Mouse (Mus musculus): ENCODE results near the gene Cacna1g. TPM values are rescaled to one million over a fixed set of nuclear protein-coding genes. Genes with fewer than 3 reads are reported as not detected.

Cacna1g gene
- polyA plus RNA-seq, 1 experiment from 2014 or later: 8.5 TPM

- no peak for ATAC-seq (replicated peaks; ENCODE audit: low FRiP score)
- Histone ChIP-seq H3K4me3 (replicated peaks) (no peak overlapping the region), H3K4me1 (peaks cover 52% of the 10 kb centered on the region), H3K27me3 (peaks cover 5% of the 10 kb centered on the region; the same call in 1 of the 2 replicates), H3K4me2 (no peak overlapping the region), H3K27ac (no peak overlapping the region), H3K36me3 (peaks cover 16% of the 10 kb centered on the region), H3K9ac (no peak overlapping the region), H3K9me3 (replicated peaks) (no peaks in the 10 kb centered on the region)
- WGBS: 83% methylated on average over 6 of the region's 6 CpGs
Observed at GRCm38 (mm10) chr11:94440421-94440820, 33.6 kb downstream of the Cacna1g start.

DNA sequence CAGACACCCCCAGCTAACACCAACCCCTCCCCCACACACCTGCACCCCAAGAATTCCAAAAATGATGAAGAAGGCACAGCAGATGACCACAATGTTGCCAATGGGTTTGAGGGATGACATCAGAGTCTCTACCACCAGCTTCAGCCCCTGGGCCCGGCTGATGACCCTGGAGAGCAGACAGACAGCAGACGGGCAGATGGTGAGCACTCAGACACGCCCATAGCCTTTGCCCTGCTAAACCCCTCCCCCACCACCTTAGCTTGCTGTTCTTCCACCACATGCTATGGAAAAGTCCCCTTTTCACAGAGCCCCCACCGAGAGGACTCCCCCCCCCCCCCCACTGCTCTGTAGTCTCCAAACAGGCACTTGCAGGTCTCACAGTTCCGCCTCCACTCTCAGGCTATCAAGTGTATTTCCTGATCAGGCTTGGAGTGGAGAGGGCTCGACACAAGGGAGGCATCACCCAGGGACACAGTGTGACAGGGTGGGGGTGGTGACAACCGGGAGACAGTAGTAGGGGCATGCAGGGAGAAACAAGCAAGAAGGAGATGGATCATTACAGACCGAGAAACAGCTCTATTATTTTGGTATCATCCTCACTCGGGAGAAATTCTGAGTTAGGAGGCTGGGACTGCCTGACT, 44.9 kb downstream of the Cacna1g start:
- Histone ChIP-seq H3K4me2 (peak overlapping the region; percentile 24; the same call in 1 of the 2 replicates), H3K4me3 (replicated peaks) (no peak overlapping the region), H3K4me1 (peaks cover 52% of the 10 kb centered on the region), H3K27me3 (peaks cover 16% of the 10 kb centered on the region), H3K9ac (no peak overlapping the region), H3K27ac (peak overlapping the region; percentile 89), H3K36me3 (peaks cover 22% of the 10 kb centered on the region), H3K9me3 (replicated peaks) (no peaks in the 10 kb centered on the region)
- WGBS: 28% methylated on average over 9 of the region's 9 CpGs
- peak; percentile 16 for ATAC-seq (replicated peaks; ENCODE audit: low FRiP score)

DNA sequence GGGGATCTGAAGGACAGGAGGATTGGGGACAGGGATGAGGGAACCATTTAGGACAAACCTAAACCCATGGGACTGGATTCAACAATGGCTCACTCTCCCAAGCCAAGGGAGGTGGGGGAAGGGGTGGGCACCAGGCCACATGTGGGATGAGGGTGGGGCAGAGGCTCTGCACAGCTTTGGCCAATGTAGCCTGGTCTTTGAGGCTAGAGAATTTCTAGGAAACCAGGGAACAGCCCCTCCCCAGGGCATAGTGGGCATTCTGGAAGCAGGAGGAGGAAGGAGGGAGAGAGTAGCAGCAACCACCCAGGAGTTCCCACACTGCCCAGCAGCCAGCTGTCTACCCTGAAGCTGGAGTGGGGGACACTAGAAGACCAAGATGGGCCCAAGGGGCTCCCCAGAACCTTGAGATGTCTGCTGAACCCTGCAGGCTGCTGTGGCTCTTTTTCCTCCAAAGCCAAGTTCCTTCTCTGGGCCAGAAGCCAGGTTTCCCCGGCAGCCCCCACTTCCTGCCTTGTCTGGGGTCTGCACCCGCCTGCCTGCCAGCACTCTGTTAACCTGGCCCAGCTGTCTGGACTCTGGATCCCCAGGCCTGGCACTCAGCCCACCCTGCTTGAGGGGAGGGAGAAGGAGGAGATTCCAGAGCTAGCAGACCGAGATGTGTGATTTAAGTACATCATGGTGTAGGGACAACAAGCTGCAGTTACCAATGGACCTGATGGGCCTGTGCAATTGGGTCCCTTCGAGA, 45.7 kb downstream of the Cacna1g start:
- H3K9me3 ChIP-seq (replicated peaks): no peaks in the 10 kb centered on the region
- peaks cover 57% of the 10 kb centered on the region for H3K4me1 ChIP-seq
- no peak overlapping the region for H3K9ac ChIP-seq
- H3K27me3 ChIP-seq: peaks cover 8% of the 10 kb centered on the region
- H3K4me2 ChIP-seq: peak overlapping the region; percentile 24; the same call in 1 of the 2 replicates
- WGBS: 2% methylated on average over 4 of the region's 4 CpGs
- peak; percentile 89 for ATAC-seq (replicated peaks; ENCODE audit: low FRiP score)
- H3K4me3 ChIP-seq (replicated peaks): no peak overlapping the region
- peaks cover 25% of the 10 kb centered on the region for H3K36me3 ChIP-seq
- peak overlapping the region; percentile 89 for H3K27ac ChIP-seq

DNA sequence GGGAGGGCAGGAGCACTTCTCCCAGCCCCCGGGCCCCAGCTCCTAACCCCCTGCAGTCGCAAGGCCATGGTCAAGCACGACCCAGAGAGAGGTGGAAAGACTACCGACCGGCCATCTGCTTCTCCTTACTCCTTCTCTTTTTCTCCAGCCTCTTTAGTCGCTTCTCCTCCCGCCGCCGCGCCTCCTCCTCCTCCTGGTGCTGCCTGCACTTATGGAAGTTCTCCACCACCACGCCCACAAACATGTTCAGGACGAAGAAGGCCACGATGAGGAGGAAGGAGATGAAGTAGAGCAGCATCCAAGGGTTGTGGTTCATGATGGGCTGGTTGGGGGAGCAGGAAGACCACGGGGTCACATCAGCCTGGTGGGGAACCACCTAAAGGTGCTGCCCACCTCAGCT, 48.3 kb downstream of the Cacna1g start:
- WGBS: 61% methylated on average over 14 of the region's 14 CpGs
- H3K9me3 ChIP-seq (replicated peaks): no peaks in the 10 kb centered on the region
- H3K4me1 ChIP-seq: peaks cover 74% of the 10 kb centered on the region
- H3K9ac ChIP-seq: no peak overlapping the region
- no peak overlapping the region for H3K27ac ChIP-seq
- no peak overlapping the region for H3K4me3 ChIP-seq (replicated peaks)
- H3K4me2 ChIP-seq: no peak overlapping the region
- H3K36me3 ChIP-seq: peaks cover 13% of the 10 kb centered on the region; the same call in 1 of the 2 replicates
- no peaks in the 10 kb centered on the region for H3K27me3 ChIP-seq
- ATAC-seq (replicated peaks; ENCODE audit: low FRiP score): no peak

DNA sequence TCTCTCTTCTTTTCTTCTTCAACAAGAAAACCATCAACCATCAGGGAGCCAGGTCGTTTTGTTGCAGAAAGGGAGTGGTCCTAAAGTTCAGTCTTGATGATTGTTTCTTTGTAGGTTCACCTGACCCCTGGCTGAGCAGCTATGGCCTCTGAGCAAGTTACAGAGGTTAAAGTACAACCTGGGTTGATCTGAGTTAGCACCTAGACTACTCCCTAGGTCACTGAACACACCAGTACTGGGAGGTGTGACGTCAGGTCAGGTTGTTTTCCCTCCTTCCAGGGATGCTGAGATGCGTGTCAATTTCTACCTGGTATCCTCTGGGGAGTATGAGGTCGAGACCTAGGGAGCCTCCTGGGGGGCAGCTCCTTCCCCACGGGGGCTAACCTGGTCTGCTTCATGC, 48.8 kb downstream of the Cacna1g start:
- H3K9me3 ChIP-seq (replicated peaks): no peaks in the 10 kb centered on the region
- no peak overlapping the region for H3K4me3 ChIP-seq (replicated peaks)
- H3K27me3 ChIP-seq: no peaks in the 10 kb centered on the region
- H3K27ac ChIP-seq: no peak overlapping the region
- peaks cover 13% of the 10 kb centered on the region; the same call in 1 of the 2 replicates for H3K36me3 ChIP-seq
- whole genome bisulfite sequencing: 39% methylated on average over 5 of the region's 5 CpGs
- H3K9ac ChIP-seq: no peak overlapping the region
- no peak overlapping the region for H3K4me2 ChIP-seq
- peaks cover 78% of the 10 kb centered on the region for H3K4me1 ChIP-seq
- no peak for ATAC-seq (replicated peaks; ENCODE audit: low FRiP score)

DNA sequence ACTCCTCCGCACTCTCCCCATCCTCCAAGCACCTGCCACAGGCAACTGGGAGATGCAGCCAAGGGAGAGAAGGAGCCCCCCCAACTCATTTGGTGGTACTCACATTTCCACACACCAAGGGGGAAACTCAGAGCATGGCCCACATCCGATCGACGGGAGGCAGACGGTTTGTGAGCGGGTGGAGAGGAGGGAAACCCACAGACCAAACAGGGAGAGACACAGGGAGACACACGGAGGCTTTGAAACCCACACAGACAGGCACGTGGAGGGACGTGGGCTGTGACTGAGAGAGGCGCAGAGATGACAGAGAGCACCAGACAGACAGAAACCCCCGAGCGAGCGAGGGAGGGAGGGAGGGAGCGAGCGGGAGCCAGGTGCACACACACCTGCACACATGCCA, 49.6 kb downstream of the Cacna1g start:
- Histone ChIP-seq H3K4me3 (replicated peaks) (no peak overlapping the region), H3K27me3 (no peaks in the 10 kb centered on the region), H3K4me2 (no peak overlapping the region), H3K4me1 (peaks cover 73% of the 10 kb centered on the region), H3K9ac (no peak overlapping the region), H3K36me3 (peaks cover 13% of the 10 kb centered on the region; the same call in 1 of the 2 replicates), H3K9me3 (replicated peaks) (no peaks in the 10 kb centered on the region), H3K27ac (no peak overlapping the region)
- ATAC-seq (replicated peaks; ENCODE audit: low FRiP score): no peak
- 39% methylated on average over 15 of the region's 15 CpGs for WGBS

GRCm38 (mm10) chr11:94423855-94424254, 50.1 kb downstream of the Cacna1g start:
- ATAC-seq (replicated peaks; ENCODE audit: low FRiP score): no peak
- Histone ChIP-seq H3K27ac (no peak overlapping the region), H3K27me3 (no peaks in the 10 kb centered on the region), H3K36me3 (peaks cover 13% of the 10 kb centered on the region; the same call in 1 of the 2 replicates), H3K9me3 (replicated peaks) (no peaks in the 10 kb centered on the region), H3K4me3 (replicated peaks) (no peak overlapping the region), H3K4me1 (peaks cover 67% of the 10 kb centered on the region), H3K9ac (no peak overlapping the region), H3K4me2 (no peak overlapping the region)
- 66% methylated on average over 5 of the region's 5 CpGs for WGBS

DNA sequence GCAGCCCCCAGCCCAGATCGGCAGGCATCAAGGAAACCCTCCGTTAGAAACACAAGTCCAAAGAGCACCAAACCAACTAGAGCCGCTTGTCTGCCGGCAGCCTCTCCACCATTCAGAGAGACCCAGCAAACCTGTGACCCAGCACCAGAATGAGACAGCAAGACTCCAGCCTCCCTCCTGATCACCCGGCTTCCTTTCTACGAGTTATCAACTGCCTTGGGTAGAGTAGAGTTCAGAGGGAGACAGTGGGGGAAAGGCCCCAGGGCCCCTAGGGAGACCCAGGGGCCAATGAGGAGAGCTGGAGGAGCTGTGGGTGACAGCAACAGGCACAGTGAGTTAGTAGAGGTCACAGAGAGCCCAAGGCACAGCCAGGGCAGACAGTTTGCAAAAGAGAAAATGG, 53.0 kb downstream of the Cacna1g start:
- ATAC-seq (replicated peaks; ENCODE audit: low FRiP score): no peak
- Histone ChIP-seq H3K9ac (no peak overlapping the region), H3K4me1 (peaks cover 48% of the 10 kb centered on the region), H3K9me3 (replicated peaks) (no peaks in the 10 kb centered on the region), H3K36me3 (peaks cover 16% of the 10 kb centered on the region), H3K27ac (peak overlapping the region; percentile 20; the same call in 1 of the 2 replicates), H3K4me3 (replicated peaks) (no peak overlapping the region), H3K27me3 (no peaks in the 10 kb centered on the region), H3K4me2 (no peak overlapping the region)
- 53% methylated on average over 6 of the region's 6 CpGs for WGBS

GRCm38 (mm10) chr11:94420325-94420724, 53.7 kb downstream of the Cacna1g start:
- no peak for ATAC-seq (replicated peaks; ENCODE audit: low FRiP score)
- Histone ChIP-seq H3K9me3 (replicated peaks) (no peaks in the 10 kb centered on the region), H3K4me1 (peaks cover 47% of the 10 kb centered on the region), H3K36me3 (peaks cover 17% of the 10 kb centered on the region), H3K27me3 (peaks cover 6% of the 10 kb centered on the region; the same call in 1 of the 2 replicates), H3K4me2 (no peak overlapping the region), H3K27ac (no peak overlapping the region), H3K4me3 (replicated peaks) (no peak overlapping the region), H3K9ac (no peak overlapping the region)
- 21% methylated on average over 7 of the region's 7 CpGs for WGBS

DNA sequence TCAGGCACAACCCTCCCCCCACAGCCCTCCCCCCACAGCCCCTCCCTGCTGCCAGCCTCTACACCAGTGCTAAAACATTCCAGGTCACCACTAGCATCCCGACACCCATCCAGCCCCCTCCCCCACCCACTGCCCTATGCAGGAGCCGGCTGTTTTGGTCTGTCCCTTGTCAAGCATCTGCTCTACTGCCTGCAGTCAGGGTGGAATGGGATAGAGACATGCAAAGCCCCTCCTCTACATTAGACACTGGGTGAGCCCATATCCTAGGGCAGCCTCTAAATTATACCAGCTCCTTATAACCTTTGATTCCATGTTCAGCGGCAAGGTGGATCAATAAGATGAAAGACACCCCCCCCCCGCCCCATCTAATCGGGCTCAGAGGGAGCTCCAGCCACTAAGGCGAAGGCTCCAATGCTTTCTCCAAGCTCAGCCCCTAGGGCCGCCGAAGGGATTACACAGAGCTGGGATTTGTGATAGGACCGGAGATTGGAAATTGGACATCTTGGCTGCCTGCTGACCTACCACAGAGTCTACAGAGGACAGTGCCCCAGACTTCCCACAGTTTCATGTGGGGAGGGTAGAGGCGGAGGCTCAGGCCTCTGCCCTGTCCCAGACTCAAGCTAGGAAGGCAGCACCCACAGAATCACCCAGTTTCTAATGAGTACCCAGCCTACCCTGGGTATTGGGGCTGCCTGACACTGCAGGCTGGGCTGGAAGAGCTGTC, 54.8 kb downstream of the Cacna1g start:
- H3K27ac ChIP-seq: no peak overlapping the region
- H3K4me1 ChIP-seq: peaks cover 47% of the 10 kb centered on the region
- H3K4me2 ChIP-seq: no peak overlapping the region
- WGBS: 71% methylated on average over 10 of the region's 10 CpGs
- no peak overlapping the region for H3K9ac ChIP-seq
- no peak for ATAC-seq (replicated peaks; ENCODE audit: low FRiP score)
- H3K36me3 ChIP-seq: peaks cover 14% of the 10 kb centered on the region
- H3K27me3 ChIP-seq: peaks cover 7% of the 10 kb centered on the region; the same call in 1 of the 2 replicates
- no peaks in the 10 kb centered on the region for H3K9me3 ChIP-seq (replicated peaks)
- H3K4me3 ChIP-seq (replicated peaks): no peak overlapping the region

DNA sequence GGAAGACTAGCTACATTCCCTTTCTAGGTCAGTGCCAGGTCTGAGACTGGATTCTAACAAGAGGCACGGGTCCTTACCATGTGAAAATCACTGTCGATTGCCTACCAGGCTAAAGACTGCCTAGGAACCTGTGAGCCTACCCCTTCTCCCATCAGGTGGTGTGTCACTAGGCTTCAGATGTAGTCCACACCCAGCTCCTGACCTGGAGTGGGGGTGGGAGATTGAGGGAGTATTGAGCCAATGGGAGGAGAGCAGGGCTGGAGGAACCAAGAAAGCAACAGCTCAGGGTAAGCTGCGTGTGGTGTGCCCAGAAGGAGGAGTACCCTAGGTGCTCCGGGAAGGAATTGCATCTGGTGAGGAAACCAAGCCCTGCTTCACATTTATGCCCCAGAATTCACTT, 60.0 kb downstream of the Cacna1g start:
- ATAC-seq (replicated peaks; ENCODE audit: low FRiP score): no peak
- H3K27me3 ChIP-seq: peaks cover 17% of the 10 kb centered on the region; the same call in 1 of the 2 replicates

DNA sequence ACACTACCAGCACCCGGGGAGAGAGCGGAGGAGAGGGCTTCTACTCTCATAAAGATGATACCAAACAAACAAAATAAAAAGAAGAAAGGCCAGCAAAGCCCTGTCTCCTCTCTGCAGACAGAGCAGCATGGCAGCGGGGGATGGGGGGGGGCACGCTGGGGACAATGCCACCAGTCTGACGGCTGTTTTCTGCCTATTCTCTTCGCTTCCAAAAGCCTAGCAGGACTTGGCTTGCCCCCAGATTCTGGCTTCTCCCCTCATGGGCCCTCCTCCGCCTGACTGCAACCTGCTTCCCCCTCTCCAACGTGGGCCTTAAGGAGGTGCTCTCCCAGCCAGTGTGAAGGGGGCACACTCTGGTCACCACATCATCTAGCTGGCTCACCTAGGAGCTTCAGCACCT, 60.5 kb downstream of the Cacna1g start:
- peaks cover 27% of the 10 kb centered on the region for H3K36me3 ChIP-seq
- no peak overlapping the region for H3K4me2 ChIP-seq
- no peak overlapping the region for H3K4me3 ChIP-seq (replicated peaks)
- no peak overlapping the region for H3K27ac ChIP-seq
- WGBS: 42% methylated on average over 8 of the region's 8 CpGs
- peaks cover 17% of the 10 kb centered on the region; the same call in 1 of the 2 replicates for H3K27me3 ChIP-seq
- no peak for ATAC-seq (replicated peaks; ENCODE audit: low FRiP score)
- no peaks in the 10 kb centered on the region for H3K9me3 ChIP-seq (replicated peaks)
- no peak overlapping the region for H3K9ac ChIP-seq
- H3K4me1 ChIP-seq: peaks cover 43% of the 10 kb centered on the region

More for the DNA sequence above, 60.0 kb downstream of the Cacna1g start:
- Histone ChIP-seq H3K9ac (no peak overlapping the region), H3K27ac (no peak overlapping the region), H3K4me1 (peaks cover 41% of the 10 kb centered on the region), H3K4me3 (replicated peaks) (no peak overlapping the region), H3K4me2 (no peak overlapping the region), H3K9me3 (replicated peaks) (no peaks in the 10 kb centered on the region), H3K36me3 (peaks cover 27% of the 10 kb centered on the region)
- 66% methylated on average over 4 of the region's 4 CpGs for WGBS
